Mouse (Mus musculus): ENCODE measurements around the gene Nadk2. TPM values are rescaled to one million over a fixed set of nuclear protein-coding genes. Genes with fewer than 3 reads are reported as not detected.

Nadk2 gene
- polyA plus RNA-seq, 1 experiment from 2014 or later: 36.8 TPM

GRCm38 (mm10) chr15:9139447-9139846 lies 68.4 kb downstream of the Nadk2 start:
- Histone ChIP-seq H3K4me3 (ENCODE audit: low read depth, low read length) (peak overlapping the region; percentile 85), H3K36me3 (ENCODE audit: control insufficient read depth, insufficient read depth, low read length) (peaks cover 7% of the 10 kb centered on the region), H3K9ac (ENCODE audit: low read length) (peak overlapping the region; percentile 79), H3K9me3 (ENCODE audit: control insufficient read depth, low read length) (no peaks in the 10 kb centered on the region), H3K4me1 (ENCODE audit: control insufficient read depth, insufficient read depth, low read length) (peaks cover 11% of the 10 kb centered on the region; the same call in 1 of the 2 replicates), H3K27me3 (ENCODE audit: control insufficient read depth, insufficient read depth, low read length) (no peaks in the 10 kb centered on the region), H3K4me2 (peak overlapping the region; percentile 56), H3K27ac (ENCODE audit: low read depth, low read length) (no peak overlapping the region)
- ATAC-seq (ENCODE audit: low FRiP score) (no peak), DNase-seq (ENCODE audit: low spot score, missing footprints) (peak; percentile 86)
- WGBS: 33% methylated on average over 10 of the region's 10 CpGs

- 0% methylated on average over 25 of the region's 34 CpGs for WGBS
- no peaks in the 10 kb centered on the region for H3K27me3 ChIP-seq (ENCODE audit: control insufficient read depth, insufficient read depth, low read length)
- peaks cover 11% of the 10 kb centered on the region; the same call in 1 of the 2 replicates for H3K4me1 ChIP-seq (ENCODE audit: control insufficient read depth, insufficient read depth, low read length)
- no peaks in the 10 kb centered on the region for H3K9me3 ChIP-seq (ENCODE audit: control insufficient read depth, low read length)
- ATAC-seq (ENCODE audit: low FRiP score) (peak; percentile 99), DNase-seq (ENCODE audit: low spot score, missing footprints) (peak; percentile 99)
- peak within 1 kb of the TSS; percentile 85 for H3K4me3 ChIP-seq (ENCODE audit: low read depth, low read length)
- H3K4me2 ChIP-seq: peak within 1 kb of the TSS; percentile 73
- H3K9ac ChIP-seq (ENCODE audit: low read length): peak within 1 kb of the TSS; percentile 79
- peaks cover 5% of the 10 kb centered on the region for H3K36me3 ChIP-seq (ENCODE audit: control insufficient read depth, insufficient read depth, low read length)
- peak within 1 kb of the TSS; percentile 35; the same call in 1 of the 2 replicates for H3K27ac ChIP-seq (ENCODE audit: low read depth, low read length)
Measured at GRCm38 (mm10) chr15:9140252-9140680, 69.2 kb downstream of the Nadk2 start, which contains the start of gene Lmbrd2. Lmbrd2 (plus strand) TSS chr15:9140550.

GRCm38 (mm10) chr15:9140684-9141171 lies 69.7 kb downstream of the Nadk2 start:
- Histone ChIP-seq H3K27ac (ENCODE audit: low read depth, low read length) (peak overlapping the region; percentile 35; the same call in 1 of the 2 replicates), H3K9ac (ENCODE audit: low read length) (peak overlapping the region; percentile 79), H3K36me3 (ENCODE audit: control insufficient read depth, insufficient read depth, low read length) (peaks cover 5% of the 10 kb centered on the region), H3K4me2 (peak overlapping the region; percentile 73), H3K4me3 (ENCODE audit: low read depth, low read length) (peak overlapping the region; percentile 85), H3K9me3 (ENCODE audit: control insufficient read depth, low read length) (no peaks in the 10 kb centered on the region), H3K4me1 (ENCODE audit: control insufficient read depth, insufficient read depth, low read length) (peaks cover 11% of the 10 kb centered on the region; the same call in 1 of the 2 replicates), H3K27me3 (ENCODE audit: control insufficient read depth, insufficient read depth, low read length) (no peaks in the 10 kb centered on the region)
- DNase-seq (ENCODE audit: low spot score, missing footprints) (no peak), ATAC-seq (ENCODE audit: low FRiP score) (peak; percentile 93)
- 0% methylated on average over 36 of the region's 37 CpGs for WGBS

GRCm38 (mm10) chr15:9155325-9155724 lies 84.3 kb downstream of the Nadk2 start, which contains the start of gene Skp2:
Skp2 (minus strand) TSS chr15:9155425.
- no peak for ATAC-seq (ENCODE audit: low FRiP score)
- Histone ChIP-seq H3K4me2 (no peak within 1 kb of the TSS), H3K27me3 (ENCODE audit: control insufficient read depth, insufficient read depth, low read length) (no peaks in the 10 kb centered on the region)

More at GRCm38 (mm10) chr15:9155325-9155724, 84.3 kb downstream of the Nadk2 start, which contains the start of gene Skp2:
- Histone ChIP-seq H3K9ac (ENCODE audit: low read length) (no peak within 1 kb of the TSS), H3K4me1 (ENCODE audit: control insufficient read depth, insufficient read depth, low read length) (no peaks in the 10 kb centered on the region), H3K36me3 (ENCODE audit: control insufficient read depth, insufficient read depth, low read length) (no peaks in the 10 kb centered on the region; the same call in 1 of the 2 replicates), H3K9me3 (ENCODE audit: control insufficient read depth, low read length) (no peaks in the 10 kb centered on the region), H3K4me3 (ENCODE audit: low read depth, low read length) (no peak within 1 kb of the TSS), H3K27ac (ENCODE audit: low read depth, low read length) (no peak within 1 kb of the TSS)
- no peak for DNase-seq (ENCODE audit: low spot score, missing footprints)

Other genes with a start within 250 kb of the Nadk2 start
- gene Ranbp3l, start 103.3 kb upstream of the Nadk2 start, polyA plus RNA-seq (2014; fragmentation: Nextera tagmentation; extraction: Ambion mirVana): 2.6 and 3.3 TPM in 2 replicates
- gene Lmbrd2, start 69.3 kb downstream of the Nadk2 start, polyA plus RNA-seq (2014; fragmentation: Nextera tagmentation; extraction: Ambion mirVana): 4.4 and 5.2 TPM in 2 replicates
- 121 and 126 TPM in 2 replicates for gene Skp2, start 84.2 kb downstream of the Nadk2 start, polyA plus RNA-seq (2014; fragmentation: Nextera tagmentation; extraction: Ambion mirVana)
- 0.18 TPM in 1 of 2 replicates, not detected in the other for gene Ugt3a1, start 205.6 kb downstream of the Nadk2 start, polyA plus RNA-seq (2014; fragmentation: Nextera tagmentation; extraction: Ambion mirVana)